In genomic region chr7:112247890-112248289, GRCm38 (mm10) we compare ENCODE assay signal across 24 mouse cellular contexts. TPM values are rescaled to one million over a fixed set of nuclear protein-coding genes. Genes with fewer than 3 reads are reported as not detected.
DNase-seq lines count a peak whose midpoint lies in the region; ATAC-seq lines count a peak whose summit lies in the region.
"Had no signal": no experiment of that assay in that cellular context is flagged by ENCODE, and none has a peak within 500 bp of the region (broad histone marks: within the 10 kb centered on the region; RNA-seq: fewer than 3 reads in every experiment).

No protein-coding gene starts in this region.

- no peaks in the 10 kb centered on the region for H3K36me3 ChIP-seq in embryonic facial prominence, embryonic 14.5 days (ENCODE audit: control insufficient read depth, insufficient read depth, low read length)
- H3K36me3 ChIP-seq in embryonic facial prominence, embryonic 10.5 days (replicated peaks) = no peaks in the 10 kb centered on the region
- peaks cover 82% of the 10 kb centered on the region for H3K36me3 ChIP-seq in heart, embryonic 13.5 days
- H3K36me3 ChIP-seq in midbrain, embryonic 13.5 days = no peaks in the 10 kb centered on the region
- H3K36me3 ChIP-seq: embryonic facial prominence, embryonic 12.5 days; embryonic facial prominence, embryonic 15.5 days; forebrain, embryonic 10.5 days; forebrain, embryonic 12.5 days; G1E had no signal

- ATAC-seq in embryonic facial prominence, embryonic 14.5 days (ENCODE audit: low read depth) = no peak
- ATAC-seq in heart, embryonic 13.5 days (ENCODE audit: extremely low read depth, insufficient number of reproducible peaks, low FRiP score, low TSS enrichment) = no peak
- no peak for ATAC-seq in midbrain, embryonic 13.5 days
- ATAC-seq: activated CD4-positive, CD25-positive, alpha-beta regulatory T cell, adult 4 months; forebrain, embryonic 14.5 days; forebrain, embryonic 16.5 days; Patski had no signal

- H3K4me3 ChIP-seq in embryonic facial prominence, embryonic 14.5 days (ENCODE audit: low read depth, low read length) = no peak overlapping the region
- H3K4me3 ChIP-seq in embryonic facial prominence, embryonic 10.5 days = no peak overlapping the region
- H3K4me3 ChIP-seq in heart, embryonic 13.5 days = no peak overlapping the region
- H3K4me3 ChIP-seq in midbrain, embryonic 13.5 days (replicated peaks) = no peak overlapping the region
- H3K4me3 ChIP-seq: embryonic facial prominence, embryonic 12.5 days; embryonic facial prominence, embryonic 15.5 days; erythroblast, embryonic 14.5 days; forebrain, embryonic 10.5 days; forebrain, embryonic 12.5 days had no signal

- peak; percentile 39 for DNase-seq in embryonic facial prominence, embryonic 14.5 days (ENCODE audit: low spot score)
- no peak for DNase-seq in embryonic facial prominence, embryonic 10.5 days (ENCODE audit: low spot score)
- DNase-seq in heart, adult 9 months (ENCODE audit: low spot score in 2 of 2) = no peak
- DNase-seq in A20 (ENCODE audit: low read depth, low spot score) = peak; percentile 38
- DNase-seq: adrenal gland, adult 8-10 months; adrenal gland, postnatal 14 days; adrenal gland, postnatal 36 days; cerebellum, adult 2 months; cerebellum, adult 9-10 months; cerebellum, postnatal 10 days; cerebellum, postnatal 36 days; embryo, embryonic 11 days had no signal

- H3K27me3 ChIP-seq in embryonic facial prominence, embryonic 14.5 days (replicated peaks; ENCODE audit: control insufficient read depth, insufficient read depth, low read length) = no peaks in the 10 kb centered on the region
- H3K27me3 ChIP-seq in embryonic facial prominence, embryonic 10.5 days (replicated peaks; ENCODE audit: low read depth, poor library complexity, severe bottlenecking) = peaks cover 28% of the 10 kb centered on the region; the same call in 1 of the 2 replicates
- no peaks in the 10 kb centered on the region for H3K27me3 ChIP-seq in heart, embryonic 13.5 days (replicated peaks)
- H3K27me3 ChIP-seq in midbrain, embryonic 13.5 days = no peaks in the 10 kb centered on the region
- H3K27me3 ChIP-seq: embryonic facial prominence, embryonic 12.5 days; embryonic facial prominence, embryonic 15.5 days; Patski had no signal

- no peaks in the 10 kb centered on the region for H3K9me3 ChIP-seq in embryonic facial prominence, embryonic 14.5 days (ENCODE audit: control insufficient read depth, low read length)
- no peaks in the 10 kb centered on the region for H3K9me3 ChIP-seq in embryonic facial prominence, embryonic 10.5 days
- H3K9me3 ChIP-seq in heart, embryonic 13.5 days = no peaks in the 10 kb centered on the region
- no peaks in the 10 kb centered on the region for H3K9me3 ChIP-seq in midbrain, embryonic 13.5 days
- H3K9me3 ChIP-seq: embryonic facial prominence, embryonic 12.5 days; forebrain, embryonic 10.5 days; forebrain, embryonic 12.5 days had no signal

- H3K27ac ChIP-seq in embryonic facial prominence, embryonic 14.5 days (replicated peaks; ENCODE audit: low read depth, low read length) = no peak overlapping the region
- no peak overlapping the region for H3K27ac ChIP-seq in embryonic facial prominence, embryonic 10.5 days (replicated peaks)
- H3K27ac ChIP-seq in heart, embryonic 13.5 days (replicated peaks) = peak overlapping the region; percentile 72
- no peak overlapping the region for H3K27ac ChIP-seq in midbrain, embryonic 13.5 days
- H3K27ac ChIP-seq: embryonic facial prominence, embryonic 12.5 days; embryonic facial prominence, embryonic 15.5 days; forebrain, embryonic 10.5 days; forebrain, embryonic 12.5 days had no signal

- H3K4me1 ChIP-seq in embryonic facial prominence, embryonic 14.5 days (ENCODE audit: control insufficient read depth, insufficient read depth, low read length) = no peaks in the 10 kb centered on the region; the same call in 1 of the 2 replicates
- peaks cover 6% of the 10 kb centered on the region; the same call in 1 of the 2 replicates for H3K4me1 ChIP-seq in embryonic facial prominence, embryonic 10.5 days
- H3K4me1 ChIP-seq in heart, embryonic 13.5 days = peaks cover 97% of the 10 kb centered on the region
- H3K4me1 ChIP-seq in midbrain, embryonic 13.5 days (replicated peaks) = peaks cover 16% of the 10 kb centered on the region

- no peak overlapping the region for H3K9ac ChIP-seq in embryonic facial prominence, embryonic 14.5 days (ENCODE audit: low read depth, low read length)
- no peak overlapping the region for H3K9ac ChIP-seq in heart, embryonic 13.5 days
- no peak overlapping the region for H3K9ac ChIP-seq in midbrain, embryonic 13.5 days (replicated peaks)
- H3K9ac ChIP-seq: embryonic facial prominence, embryonic 12.5 days; embryonic facial prominence, embryonic 15.5 days; forebrain, embryonic 12.5 days had no signal

- 36% methylated on average over 3 of the region's 3 CpGs for WGBS in embryonic facial prominence, embryonic 14.5 days
- WGBS in embryonic facial prominence, embryonic 10.5 days = 64% methylated on average over 3 of the region's 3 CpGs
- WGBS in heart, embryonic 13.5 days = 74% methylated on average over 3 of the region's 3 CpGs
- WGBS in midbrain, embryonic 13.5 days = 80% methylated on average over 3 of the region's 3 CpGs

- H3K4me2 ChIP-seq in embryonic facial prominence, embryonic 14.5 days (ENCODE audit: low read depth, low read length) = no peak overlapping the region
- no peak overlapping the region for H3K4me2 ChIP-seq in heart, embryonic 13.5 days
- no peak overlapping the region for H3K4me2 ChIP-seq in midbrain, embryonic 13.5 days (replicated peaks)
- H3K4me2 ChIP-seq: embryonic facial prominence, embryonic 12.5 days; embryonic facial prominence, embryonic 15.5 days; forebrain, embryonic 12.5 days had no signal

RNA-seq across cellular contexts. Expression of gene Mical2, which starts 22.2 kb away (rescaled TPM):
- polyA plus RNA-seq in embryonic facial prominence, embryonic 14.5 days (2014; fragmentation: Nextera tagmentation; extraction: Ambion mirVana) = 11.0 and 11.5 TPM in 2 replicates
- polyA plus RNA-seq in embryonic facial prominence, embryonic 10.5 days (2016; fragmentation: Nextera tagmentation; extraction: Ambion mirVana) = 1.2 and 1.4 TPM in 2 replicates
- 105 and 109 TPM in 2 replicates for polyA plus RNA-seq in heart, embryonic 13.5 days (2015; fragmentation: Nextera tagmentation; extraction: Ambion mirVana)
- 1.5 TPM in 2 replicates for polyA plus RNA-seq in midbrain, embryonic 13.5 days (2015; fragmentation: Nextera tagmentation; extraction: Ambion mirVana)
- polyA plus RNA-seq: erythroblast, embryonic 14.5 days; G1E had no signal

Comparison
In these comparisons a context has a peak if more than half of its experiments do, and no peak if none do; other contexts are left out.
1. DNase-seq: peak in embryonic facial prominence, embryonic 14.5 days (single experiment) and A20 (single experiment); none in embryonic facial prominence, embryonic 10.5 days (single experiment) and heart, adult 9 months (0 of 2).